Mouse (Mus musculus) cerebellum, postnatal 36 days (tissue): ENCODE measurements at regions not wholly inside any gene's neighbourhood (a gene's known extent, or its start where the extent isn't known, plus 50 kb on each side); places are given as distances from the start of the nearest gene placed in this dataset.
"Not testable (repeated sequence)": the region's sequence is repeated elsewhere in the genome, so short reads cannot be mapped to it uniquely, and the experiment has no call there.

Experiments used
- DNase-seq, 2 experiments: peaks; one replicate each; pipeline ENCODE4 v3.0.0; 2021 to 2022; ENCODE audit warnings: mixed read lengths in 2 of 2

DNA sequence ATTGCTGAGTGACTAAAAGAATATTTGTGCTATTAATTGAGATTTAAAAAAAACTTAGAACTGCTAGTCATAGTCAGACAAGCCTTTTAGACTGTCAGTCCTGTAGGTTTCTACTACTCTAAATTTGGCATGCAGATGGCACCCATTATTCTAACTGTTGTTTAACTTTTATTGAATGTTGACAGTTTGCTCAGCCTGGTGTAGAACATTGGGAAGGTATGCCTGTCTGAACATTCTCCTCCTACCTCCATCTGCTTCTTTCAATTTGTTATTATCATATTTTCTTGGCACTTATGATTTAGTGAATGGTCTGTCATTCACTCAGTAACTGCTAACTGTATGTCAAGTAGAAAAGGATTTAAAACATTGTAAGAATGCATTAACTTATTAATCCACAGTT, 130.9 kb downstream of the Gmnc start:
- DNase-seq, result no peak

DNA sequence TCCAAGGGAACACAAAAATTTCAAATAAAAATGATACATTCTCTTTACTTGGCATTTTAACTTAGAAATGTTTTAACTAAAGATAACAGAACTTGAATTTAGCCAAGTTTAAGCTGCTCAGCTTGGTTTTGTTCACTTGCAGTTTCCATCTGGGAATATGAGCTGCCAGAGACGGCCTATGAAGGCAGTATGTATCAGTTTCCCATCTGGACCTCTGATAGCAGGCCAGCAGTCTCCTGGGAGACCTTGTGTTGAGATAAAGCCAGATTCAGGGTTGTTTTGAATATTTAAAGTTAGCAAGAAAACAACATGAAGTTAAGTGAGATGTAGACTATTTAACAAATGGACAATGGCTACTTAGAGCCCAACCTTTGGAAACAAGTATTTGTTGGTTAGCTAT, 142.3 kb downstream of the Gmnc start:
- DNase-seq, result no peak

DNA sequence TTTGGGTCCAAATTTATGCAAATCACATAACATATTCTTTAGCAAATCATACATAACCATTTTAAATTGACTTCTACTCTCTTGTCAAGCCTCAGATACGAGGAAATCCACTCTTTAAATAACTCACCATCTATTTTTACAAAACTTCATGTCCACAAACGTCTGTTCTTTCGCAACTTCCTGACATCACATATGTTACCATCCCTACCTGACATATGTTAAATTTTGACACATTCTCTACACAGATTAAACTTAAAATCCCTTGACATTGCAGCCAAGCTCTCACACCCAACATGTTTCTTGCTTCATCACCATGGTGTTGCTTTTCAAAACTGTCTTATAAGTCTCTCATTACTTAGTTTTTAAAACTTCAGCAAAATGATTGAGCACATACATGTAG, 164.4 kb downstream of the Gmnc start:
- DNase-seq, result no peak

DNA sequence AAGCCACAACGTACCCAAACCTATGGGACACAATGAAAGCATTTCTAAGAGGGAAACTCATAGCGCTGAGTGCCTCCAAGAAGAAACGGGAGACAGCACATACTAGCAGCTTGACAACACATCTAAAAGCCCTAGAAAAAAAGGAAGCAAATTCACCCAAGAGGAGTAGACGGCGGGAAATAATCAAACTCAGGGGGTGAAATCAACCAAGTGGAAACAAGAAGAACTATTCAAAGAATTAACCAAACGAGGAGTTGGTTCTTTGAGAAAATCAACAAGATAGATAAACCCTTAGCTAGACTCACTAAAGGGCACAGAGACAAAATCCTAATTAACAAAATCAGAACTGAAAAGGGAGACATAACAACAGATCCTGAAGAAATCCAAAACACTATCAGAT, 180.3 kb downstream of the Gmnc start:
- not testable (repeated sequence) for DNase-seq

DNA sequence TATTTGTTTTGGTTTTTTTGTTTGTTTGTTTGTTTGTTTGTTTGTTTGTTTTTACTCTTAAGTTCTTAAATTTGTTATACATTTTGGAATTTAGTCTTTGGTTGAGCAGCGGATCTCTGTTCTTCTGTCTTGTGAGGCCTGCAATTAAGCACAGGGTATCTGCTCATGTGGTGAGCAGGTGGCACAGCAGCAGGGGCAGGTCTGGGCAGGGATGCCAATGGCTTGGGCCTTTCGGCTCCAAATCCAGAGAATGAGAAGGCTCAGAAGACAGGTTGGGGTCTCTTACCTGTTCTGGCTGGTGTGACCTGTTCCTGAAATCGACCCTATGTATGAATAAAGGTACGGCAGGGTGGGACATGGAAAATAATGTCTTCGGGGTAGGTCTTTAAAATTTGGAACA, 186.0 kb downstream of the Gmnc start:
- DNase-seq, result no peak

DNA sequence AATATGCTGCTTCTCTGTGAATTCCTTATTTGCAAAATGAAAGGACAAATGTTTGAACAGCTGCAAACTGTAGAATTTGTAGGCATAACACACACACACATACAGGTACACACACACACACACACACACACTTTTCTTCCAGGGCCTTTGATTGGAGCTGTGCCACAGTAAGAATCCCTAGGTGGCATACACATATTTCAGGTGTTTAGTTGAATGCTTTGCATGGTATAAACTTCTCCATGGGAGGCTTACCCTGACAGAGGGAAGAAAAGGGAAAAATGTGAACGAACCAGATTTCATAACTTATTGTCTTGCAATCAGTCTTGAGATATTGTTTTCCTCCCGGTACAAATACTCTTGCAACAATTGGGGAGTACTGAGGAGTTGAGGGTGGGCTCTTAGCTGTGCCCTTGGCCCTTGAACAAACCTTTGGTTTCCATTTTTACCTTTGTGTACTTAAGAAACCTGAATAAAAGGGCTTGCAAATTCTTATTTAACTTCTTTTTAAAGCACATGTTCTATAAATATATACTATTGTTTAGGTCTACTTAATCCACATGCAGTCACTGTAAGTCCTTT, 204.3 kb downstream of the Gmnc start:
- DNase-seq, result no peak

DNA sequence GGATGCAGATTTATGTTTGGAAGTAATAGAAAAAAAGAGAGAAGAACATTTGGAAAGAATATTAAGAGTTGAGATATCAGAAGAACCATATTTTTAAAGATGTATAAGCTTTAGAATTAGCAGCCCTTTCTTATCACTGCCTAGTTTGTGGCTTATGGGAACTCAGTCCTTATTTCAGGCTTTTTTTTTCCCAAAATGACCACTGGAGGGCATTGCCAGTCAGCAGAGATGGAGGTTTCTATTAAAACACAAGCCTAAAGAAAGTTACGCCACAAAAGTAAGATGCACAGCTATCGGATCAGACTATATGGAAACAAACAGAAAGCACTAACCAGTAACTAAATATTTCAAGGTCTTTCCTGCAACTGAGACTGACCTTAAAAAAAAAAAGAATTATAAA, 200.8 kb downstream of the Il1rap start:
- DNase-seq, result peak in 1 of 2 experiments; percentile 2
